Mouse (Mus musculus) embryonic facial prominence, embryonic 14.5 days (tissue): ENCODE data around the gene Mycl. TPM values are rescaled to one million over a fixed set of nuclear protein-coding genes. Genes with fewer than 3 reads are reported as not detected.

Experiments used
- ATAC-seq: fragments of 200-750 bp; cut with Nextera tagmentation; 2 replicates; pipeline ENCODE4 v1.8.0; 2017; ENCODE audit warnings: low read depth, moderate number of reproducible peaks, moderate TSS enrichment
- DNase-seq: peaks from one replicate; pipeline ENCODE4 v3.0.0-alpha.2; 2015; ENCODE audit warnings: low spot score
- H3K27ac ChIP-seq: fragments of 300-500 bp; sonication (generic); replicated peaks from 2 replicates; pipeline ENCODE4 v1.5.1; 2014; ENCODE audit warnings: low read depth, mild to moderate bottlenecking, low read length, moderate library complexity
- H3K27me3 ChIP-seq: fragments of 300-500 bp; sonication (generic); replicated peaks from 2 replicates; pipeline ENCODE4 v1.6.1; 2014; ENCODE audit warnings: low read length; ENCODE audit not compliant: control insufficient read depth, insufficient read depth
- H3K36me3 ChIP-seq: fragments of 300-500 bp; sonication (generic); 2 replicates; pipeline ENCODE4 v1.6.1; 2014; ENCODE audit warnings: low read length, mixed read lengths; ENCODE audit not compliant: control insufficient read depth, insufficient read depth
- H3K4me1 ChIP-seq: fragments of 300-500 bp; sonication (generic); 2 replicates; pipeline ENCODE4 v1.6.1; 2014; ENCODE audit warnings: antibody characterized with exemption, low read length; ENCODE audit not compliant: control insufficient read depth, insufficient read depth
- H3K4me2 ChIP-seq: fragments of 300-500 bp; sonication (generic); 2 replicates; pipeline ENCODE4 v1.6.1; 2014; ENCODE audit warnings: low read depth, mild to moderate bottlenecking, low read length, moderate library complexity, mixed read lengths
- H3K4me3 ChIP-seq: fragments of 300-500 bp; sonication (generic); 2 replicates; pipeline ENCODE4 v1.5.1; 2014; ENCODE audit warnings: low read depth, mild to moderate bottlenecking, low read length
- H3K9ac ChIP-seq: fragments of 300-500 bp; sonication (generic); 2 replicates; pipeline ENCODE4 v1.6.1; 2014; ENCODE audit warnings: low read depth, mild to moderate bottlenecking, low read length, moderate library complexity, mixed read lengths
- H3K9me3 ChIP-seq: fragments of 300-500 bp; sonication (generic); 2 replicates; pipeline ENCODE4 v1.6.1; 2016; ENCODE audit warnings: low read length; ENCODE audit not compliant: control insufficient read depth
- WGBS: fragments of 180-500 bp; shearing (Covaris S2); extraction: QIAGEN DNeasy Blood & Tissue Kit; methylation state at CpG from one replicate; pipeline ENCODE4 v1.1.7; 2014; 5-methylcytosine and 5-hydroxymethylcytosine counted together
- polyA plus RNA-seq: library from polyadenylated mRNA; unstranded; fragments of >200 nt; fragmentation: Nextera tagmentation; extraction: Ambion mirVana; gene quantifications from 2 replicates; pipeline ENCODE4 v1.2.1, GENCODE M21; 2014

Gene Mycl
- polyA plus RNA-seq, 1 experiment from 2014 or later, result 26.9 TPM

DNA sequence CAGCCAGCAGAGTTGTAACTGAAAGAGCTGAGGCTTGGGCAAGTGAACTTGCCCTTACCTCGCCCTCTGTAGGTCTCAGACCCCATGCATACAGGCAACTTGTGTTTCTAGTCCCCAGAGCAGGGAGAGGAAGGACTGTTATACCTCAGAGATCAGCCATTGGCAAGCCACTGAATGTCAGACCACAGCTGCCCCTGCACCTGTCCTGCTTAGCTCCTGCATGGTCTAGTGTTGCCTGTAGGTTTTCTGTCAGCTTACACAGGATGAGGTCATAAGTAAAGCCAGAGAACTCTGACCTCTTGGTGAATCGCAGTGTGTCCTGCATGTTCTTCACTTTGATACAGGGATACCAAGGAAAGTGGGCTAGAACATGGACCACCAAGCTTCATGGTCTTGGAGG, 39.4 kb downstream of the Mycl start:
- WGBS, result 80% methylated on average over 2 of the region's 2 CpGs
- Histone ChIP-seq H3K9ac (no peak overlapping the region), H3K27me3 (no peaks in the 10 kb centered on the region), H3K27ac (no peak overlapping the region), H3K36me3 (peaks cover 40% of the 10 kb centered on the region), H3K9me3 (no peaks in the 10 kb centered on the region), H3K4me2 (no peak overlapping the region), H3K4me3 (no peak overlapping the region), H3K4me1 (no peaks in the 10 kb centered on the region)
- ATAC-seq (0 out of 2 replicates have a peak, but pooled peaks have one; percentile 34), DNase-seq (no peak)

GRCm38 (mm10) chr4:123035636-123036035, 40.2 kb downstream of the Mycl start:
- WGBS, result 81% methylated on average over 2 of the region's 2 CpGs
- DNase-seq, result peak; percentile 44
- peak; percentile 50; the same call in 1 of the 2 replicates for ATAC-seq

DNA sequence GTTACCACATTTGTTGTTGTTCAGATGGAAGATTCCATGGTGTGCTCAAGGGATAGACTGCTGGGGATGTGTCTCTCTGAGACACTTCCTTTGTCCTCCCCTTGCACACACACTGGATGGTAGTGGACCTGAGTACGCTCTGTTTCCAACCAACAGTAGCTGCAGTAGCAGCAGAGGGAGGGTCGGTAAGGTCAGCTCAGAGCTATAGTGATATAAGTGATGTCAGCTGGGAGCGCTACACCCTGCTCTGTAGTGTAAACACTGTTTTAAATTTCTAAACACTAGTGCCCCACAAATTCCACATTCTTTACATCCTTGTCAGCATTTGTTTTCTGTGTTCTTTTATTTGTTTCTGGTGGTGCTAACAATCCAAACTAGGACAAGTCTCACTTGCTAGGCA, 41.3 kb downstream of the Mycl start:
- Histone ChIP-seq H3K4me3 (no peak overlapping the region), H3K9ac (no peak overlapping the region), H3K27me3 (no peaks in the 10 kb centered on the region), H3K36me3 (peaks cover 41% of the 10 kb centered on the region), H3K9me3 (no peaks in the 10 kb centered on the region), H3K4me2 (no peak overlapping the region), H3K4me1 (no peaks in the 10 kb centered on the region), H3K27ac (no peak overlapping the region)
- WGBS, result 57% methylated on average over 3 of the region's 3 CpGs
- DNase-seq (no peak), ATAC-seq (peak; percentile 41; the same call in 1 of the 2 replicates)

More at GRCm38 (mm10) chr4:123035636-123036035, 40.2 kb downstream of the Mycl start:
- Histone ChIP-seq H3K4me3 (no peak overlapping the region), H3K9ac (no peak overlapping the region), H3K36me3 (peaks cover 42% of the 10 kb centered on the region), H3K27me3 (no peaks in the 10 kb centered on the region), H3K4me1 (no peaks in the 10 kb centered on the region), H3K27ac (no peak overlapping the region), H3K4me2 (no peak overlapping the region), H3K9me3 (no peaks in the 10 kb centered on the region)

GRCm38 (mm10) chr4:123041131-123041530, 45.7 kb downstream of the Mycl start:
- H3K4me3 ChIP-seq, result no peak overlapping the region
- H3K9me3 ChIP-seq, result no peaks in the 10 kb centered on the region
- H3K4me2 ChIP-seq, result no peak overlapping the region
- DNase-seq, result no peak
- peaks cover 49% of the 10 kb centered on the region for H3K36me3 ChIP-seq
- no peaks in the 10 kb centered on the region for H3K4me1 ChIP-seq
- no peak for ATAC-seq
- no peak overlapping the region for H3K9ac ChIP-seq
- H3K27me3 ChIP-seq, result no peaks in the 10 kb centered on the region
- no peak overlapping the region for H3K27ac ChIP-seq
- 94% methylated on average over 6 of the region's 6 CpGs for WGBS

GRCm38 (mm10) chr4:123043858-123044257, 48.4 kb downstream of the Mycl start:
- Histone ChIP-seq H3K4me2 (no peak overlapping the region), H3K27me3 (no peaks in the 10 kb centered on the region), H3K4me1 (no peaks in the 10 kb centered on the region), H3K9ac (no peak overlapping the region), H3K36me3 (peaks cover 76% of the 10 kb centered on the region), H3K9me3 (no peaks in the 10 kb centered on the region), H3K27ac (no peak overlapping the region), H3K4me3 (no peak overlapping the region)
- ATAC-seq, result no peak
- 86% methylated on average over 1 of the region's 1 CpGs for WGBS
- no peak for DNase-seq

GRCm38 (mm10) chr4:123044842-123045241, 49.4 kb downstream of the Mycl start:
- no peak for ATAC-seq
- Histone ChIP-seq H3K4me1 (no peaks in the 10 kb centered on the region), H3K4me2 (no peak overlapping the region), H3K4me3 (no peak overlapping the region), H3K9ac (no peak overlapping the region), H3K36me3 (peaks cover 73% of the 10 kb centered on the region), H3K27me3 (no peaks in the 10 kb centered on the region), H3K9me3 (no peaks in the 10 kb centered on the region), H3K27ac (no peak overlapping the region)
- 76% methylated on average over 4 of the region's 4 CpGs for WGBS
- peak; percentile 38 for DNase-seq

GRCm38 (mm10) chr4:123046300-123046699, 50.8 kb downstream of the Mycl start:
- no peak overlapping the region for H3K4me2 ChIP-seq
- no peak overlapping the region for H3K9ac ChIP-seq
- 71% methylated on average over 3 of the region's 3 CpGs for WGBS
- H3K27ac ChIP-seq, result peak overlapping the region; percentile 75; the same call in 1 of the 2 replicates
- ATAC-seq, result peak; percentile 76
- H3K4me3 ChIP-seq, result no peak overlapping the region
- peaks cover 11% of the 10 kb centered on the region; the same call in 1 of the 2 replicates for H3K4me1 ChIP-seq
- no peaks in the 10 kb centered on the region for H3K27me3 ChIP-seq
- H3K9me3 ChIP-seq, result no peaks in the 10 kb centered on the region
- peak; percentile 88 for DNase-seq
- H3K36me3 ChIP-seq, result peaks cover 66% of the 10 kb centered on the region

DNA sequence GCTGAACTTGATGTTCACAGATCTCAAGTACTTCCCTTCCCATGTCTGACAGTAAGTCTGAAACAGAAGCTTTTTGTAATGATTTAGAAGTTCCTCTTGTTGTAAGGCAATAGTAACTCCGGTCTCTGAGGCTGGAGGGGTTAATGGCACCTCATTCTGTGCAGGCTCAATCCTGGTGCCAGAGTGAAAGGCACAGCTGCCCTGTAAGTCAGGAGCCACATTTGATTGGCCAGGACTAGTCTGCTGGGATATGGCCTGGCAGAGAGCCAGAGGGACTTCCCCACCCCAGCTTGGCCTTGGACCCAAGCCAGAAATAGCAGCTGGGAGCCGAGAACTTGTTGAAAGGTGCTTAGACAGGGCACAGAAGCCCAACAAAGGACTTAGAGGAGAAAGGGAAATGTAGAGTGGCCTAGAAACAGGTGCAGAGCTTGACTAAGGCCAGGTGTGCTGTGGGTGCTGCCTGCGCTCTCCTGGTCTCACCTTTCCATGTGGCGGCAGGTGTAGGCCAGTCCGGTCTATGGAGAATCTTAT, 55.3 kb downstream of the Mycl start:
- peak; percentile 91 for ATAC-seq
- no peak overlapping the region for H3K9ac ChIP-seq
- 43% methylated on average over 5 of the region's 5 CpGs for WGBS
- peak; percentile 95 for DNase-seq
- peaks cover 11% of the 10 kb centered on the region; the same call in 1 of the 2 replicates for H3K4me1 ChIP-seq
- no peak overlapping the region for H3K4me3 ChIP-seq
- H3K36me3 ChIP-seq, result peaks cover 72% of the 10 kb centered on the region
- no peaks in the 10 kb centered on the region for H3K9me3 ChIP-seq
- H3K4me2 ChIP-seq, result no peak overlapping the region
- peak overlapping the region; percentile 40 for H3K27ac ChIP-seq
- no peaks in the 10 kb centered on the region for H3K27me3 ChIP-seq
